Mouse (Mus musculus) heart, postnatal 0 days (tissue): ENCODE measurements around the gene Glipr2. TPM values are rescaled to one million over a fixed set of nuclear protein-coding genes. Genes with fewer than 3 reads are reported as not detected.

ENCODE experiments used
- ATAC-seq: fragments of 200-750 bp; cut with Nextera tagmentation; 2 replicates; pipeline ENCODE4 v1.8.0; 2017; ENCODE audit warnings: low read depth, moderate number of reproducible peaks, moderate library complexity; ENCODE audit not compliant: insufficient read depth
- DNase-seq: peaks from one replicate; pipeline ENCODE4 v3.0.0-alpha.2; 2016; ENCODE audit warnings: low spot score
- H3K27ac ChIP-seq: fragments of 300-500 bp; sonication (generic); 2 replicates; pipeline ENCODE4 v1.5.1; 2014; ENCODE audit warnings: low read depth, mild to moderate bottlenecking
- H3K27me3 ChIP-seq: fragments of 300-500 bp; sonication (generic); 2 replicates; pipeline ENCODE4 v1.6.1; 2014; ENCODE audit warnings: low read length, mixed read lengths; ENCODE audit not compliant: control insufficient read depth, insufficient read depth
- H3K36me3 ChIP-seq: fragments of 300-500 bp; sonication (generic); replicated peaks from 2 replicates; pipeline ENCODE4 v1.6.1; 2014; ENCODE audit warnings: low read length, mixed read lengths; ENCODE audit not compliant: control insufficient read depth, insufficient read depth
- H3K4me1 ChIP-seq: fragments of 300-500 bp; sonication (generic); 2 replicates; pipeline ENCODE4 v1.6.1; 2014; ENCODE audit warnings: antibody characterized with exemption; ENCODE audit not compliant: control insufficient read depth, insufficient read depth
- H3K4me2 ChIP-seq: fragments of 300-500 bp; sonication (generic); 2 replicates; pipeline ENCODE4 v1.6.1; 2014; ENCODE audit warnings: low read depth, mild to moderate bottlenecking, low read length, moderate library complexity
- H3K4me3 ChIP-seq: fragments of 300-500 bp; sonication (generic); 2 replicates; pipeline ENCODE4 v1.5.1; 2014; ENCODE audit warnings: low read depth, low read length
- H3K9ac ChIP-seq: fragments of 300-500 bp; sonication (generic); replicated peaks from 2 replicates; pipeline ENCODE4 v1.6.1; 2014; ENCODE audit warnings: low read depth, low read length, mixed read lengths
- H3K9me3 ChIP-seq: fragments of 300-500 bp; sonication (generic); replicated peaks from 2 replicates; pipeline ENCODE4 v1.6.1; 2016; ENCODE audit warnings: low read length; ENCODE audit not compliant: control insufficient read depth
- CTCF ChIP-seq: IDR thresholded peaks from 2 replicates; pipeline ENCODE4 v1.5.1; 2016; ENCODE audit warnings: antibody characterized with exemption, control low read depth, low read depth
- EP300 ChIP-seq: IDR thresholded peaks from 2 replicates; pipeline ENCODE4 v1.6.1; 2016; ENCODE audit warnings: antibody characterized with exemption, low read depth
- WGBS: fragments of 180-500 bp; shearing (Covaris S2); extraction: QIAGEN DNeasy Blood & Tissue Kit; methylation state at CpG from one replicate; pipeline ENCODE4 v1.1.7; 2014; 5-methylcytosine and 5-hydroxymethylcytosine counted together
- polyA plus RNA-seq: library from polyadenylated mRNA; unstranded; fragments of >200 nt; fragmentation: Nextera tagmentation; extraction: Ambion mirVana; gene quantifications from 2 replicates; pipeline ENCODE4 v1.2.1, GENCODE M21; 2015
- total RNA-seq: library from RNA; depleted of rRNA; stranded (reverse); fragments of >200 nt; gene quantifications from 2 replicates; pipeline ENCODE4 v1.2.3, GENCODE M21; 2014; ENCODE audit warnings: low replicate concordance

Glipr2 gene
- total and polyA plus RNA-seq, 2 experiments from 2014 or later, result 28.4 to 39.2 TPM

DNA sequence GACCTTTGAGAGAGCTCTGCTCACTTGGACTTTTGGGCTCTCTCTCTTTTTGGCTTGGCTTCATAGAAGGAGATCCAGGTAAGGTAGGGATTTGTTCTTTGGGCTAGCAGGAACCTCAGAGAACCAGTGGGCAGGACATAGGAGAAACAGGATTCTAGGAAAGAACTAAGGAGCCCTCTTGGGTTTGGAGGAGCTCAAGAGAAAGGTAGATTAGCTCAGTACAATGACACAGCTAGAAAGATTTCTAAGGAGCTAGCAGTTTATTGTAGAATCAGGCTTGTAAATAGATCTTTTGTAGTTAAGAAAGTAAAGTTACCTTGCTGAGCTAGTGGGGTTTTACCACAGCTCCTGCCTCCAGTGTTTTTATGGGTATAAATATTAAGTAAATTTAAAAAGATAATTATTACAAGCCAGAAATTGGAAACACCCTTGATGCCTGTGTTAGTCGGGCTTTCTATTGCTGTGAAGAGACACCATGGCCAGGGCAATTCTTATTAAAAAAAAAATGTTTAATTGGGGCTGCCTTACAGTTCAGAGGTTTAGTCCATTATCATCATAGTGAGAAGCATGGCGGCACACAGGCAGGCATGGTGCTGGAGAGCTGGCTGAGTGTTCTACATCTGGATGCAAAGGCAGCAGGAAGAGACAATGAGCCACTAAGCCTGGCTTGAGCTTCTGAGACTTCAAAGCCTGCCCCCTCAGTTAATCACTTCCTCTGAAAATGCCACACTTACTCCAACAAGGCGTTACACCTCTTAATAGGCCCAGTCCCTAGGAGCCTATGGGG, 47.6 kb downstream of the Glipr2 start:
- Histone ChIP-seq H3K27ac (no peak overlapping the region), H3K9me3 (no peaks in the 10 kb centered on the region), H3K4me2 (no peak overlapping the region), H3K4me1 (no peaks in the 10 kb centered on the region), H3K4me3 (no peak overlapping the region), H3K9ac (no peak overlapping the region), H3K36me3 (no peaks in the 10 kb centered on the region), H3K27me3 (no peaks in the 10 kb centered on the region)
- DNase-seq, result no peak
- no peak for ATAC-seq
- TF ChIP-seq CTCF (no peak), EP300 (no peak)
- WGBS, result 74% methylated on average over 3 of the region's 3 CpGs

DNA sequence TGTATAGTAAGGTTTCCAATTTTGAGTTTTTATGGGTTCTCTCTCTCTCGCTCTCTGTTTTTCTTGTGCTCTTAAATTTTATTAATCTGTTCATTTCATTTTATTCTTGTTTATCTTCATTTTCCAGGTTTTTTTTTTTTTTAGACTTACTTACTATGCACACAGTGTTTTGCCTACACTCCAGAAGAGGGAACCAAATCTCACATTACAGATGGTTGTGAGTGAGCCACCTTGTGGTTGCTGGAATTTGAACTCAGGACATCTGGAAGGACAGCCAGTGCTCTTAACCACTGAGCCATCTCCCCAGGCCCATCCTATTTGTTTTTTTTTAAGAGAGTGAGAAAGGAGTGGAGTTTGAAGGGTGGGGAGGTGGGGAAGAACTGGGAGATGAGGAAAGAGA, 53.0 kb downstream of the Glipr2 start:
- Histone ChIP-seq H3K4me3 (no peak overlapping the region), H3K27me3 (no peaks in the 10 kb centered on the region), H3K27ac (no peak overlapping the region), H3K9me3 (no peaks in the 10 kb centered on the region), H3K36me3 (no peaks in the 10 kb centered on the region), H3K9ac (no peak overlapping the region), H3K4me2 (no peak overlapping the region), H3K4me1 (peaks cover 16% of the 10 kb centered on the region)
- ATAC-seq, result no peak
- no peak for TF ChIP-seq EP300
- 0 out of 2 replicates have a peak, but pooled peaks have one; percentile 8 for TF ChIP-seq CTCF
- DNase-seq, result no peak
- 94% methylated on average over 1 of the region's 1 CpGs for WGBS

GRCm38 (mm10) chr4:44010893-44011292, 53.7 kb downstream of the Glipr2 start:
- H3K9ac ChIP-seq, result no peak overlapping the region
- no peaks in the 10 kb centered on the region for H3K36me3 ChIP-seq
- ATAC-seq (no peak), DNase-seq (no peak)
- no peaks in the 10 kb centered on the region for H3K9me3 ChIP-seq
- no peak for TF ChIP-seq EP300
- TF ChIP-seq CTCF, result no peak
- no peaks in the 10 kb centered on the region for H3K27me3 ChIP-seq
- H3K4me1 ChIP-seq, result peaks cover 16% of the 10 kb centered on the region
- H3K4me2 ChIP-seq, result no peak overlapping the region
- WGBS, result 40% methylated on average over 2 of the region's 2 CpGs
- no peak overlapping the region for H3K27ac ChIP-seq
- H3K4me3 ChIP-seq, result no peak overlapping the region

DNA sequence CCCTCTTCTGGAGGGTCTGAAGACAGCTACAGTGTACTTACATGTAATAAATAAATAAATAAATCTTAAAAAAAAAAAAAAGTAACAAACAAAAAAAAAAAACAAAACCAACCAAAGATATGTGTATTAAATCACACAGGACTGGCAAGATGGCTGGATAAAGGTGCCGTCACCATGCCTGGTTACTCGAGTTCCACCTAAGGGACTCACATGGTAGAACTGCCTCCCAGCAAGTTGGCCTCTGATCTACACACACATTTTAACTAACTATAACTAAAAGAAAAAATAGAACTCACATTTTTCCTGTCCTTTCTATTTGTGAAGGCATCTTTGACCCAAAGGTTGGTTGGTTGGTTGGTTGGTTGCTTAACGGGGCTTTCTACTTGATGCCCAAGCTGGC, 54.6 kb downstream of the Glipr2 start:
- peak overlapping the region; percentile 91 for H3K27ac ChIP-seq
- H3K9ac ChIP-seq, result peak overlapping the region; percentile 93
- no peaks in the 10 kb centered on the region for H3K27me3 ChIP-seq
- no peaks in the 10 kb centered on the region for H3K9me3 ChIP-seq
- H3K4me2 ChIP-seq, result peak overlapping the region; percentile 88
- ATAC-seq (no peak), DNase-seq (no peak)
- TF ChIP-seq EP300 (no peak), CTCF (no peak)
- H3K36me3 ChIP-seq, result no peaks in the 10 kb centered on the region
- H3K4me1 ChIP-seq, result peaks cover 16% of the 10 kb centered on the region
- WGBS, result 73% methylated on average over 3 of the region's 3 CpGs
- H3K4me3 ChIP-seq, result peak overlapping the region; percentile 96

- Histone ChIP-seq H3K4me1 (peaks cover 16% of the 10 kb centered on the region), H3K36me3 (no peaks in the 10 kb centered on the region), H3K4me2 (peak overlapping the region; percentile 88), H3K9ac (peak overlapping the region; percentile 93), H3K9me3 (no peaks in the 10 kb centered on the region), H3K4me3 (peak overlapping the region; percentile 96), H3K27ac (peak overlapping the region; percentile 91), H3K27me3 (no peaks in the 10 kb centered on the region)
- TF ChIP-seq CTCF (no peak), EP300 (0 out of 2 replicates have a peak, but pooled peaks have one; percentile 44)
- peak; percentile 98 for ATAC-seq
- DNase-seq, result peak; percentile 98
- under 1% methylated on average over 77 of the region's 77 CpGs for WGBS
Measured at GRCm38 (mm10) chr4:44012376-44013367, 55.5 kb downstream of the Glipr2 start.
